Mouse (Mus musculus): ENCODE measurements around the gene Gm21915.

Gm21915 gene

GRCm38 (mm10) chr9:40671323-40671930 is 1.0 kb downstream of the Gm21915 start:
- no peak for DNase-seq

GRCm38 (mm10) chr9:40675203-40675958 is 5.0 kb downstream of the Gm21915 start:
- DNase-seq, result peak; percentile 74

GRCm38 (mm10) chr9:40678653-40679052 is 8.2 kb downstream of the Gm21915 start:
- DNase-seq, result no peak

- DNase-seq, result peak; percentile 62
Measured at GRCm38 (mm10) chr9:40685801-40686420, 15.5 kb downstream of the Gm21915 start, which contains the start of gene Clmp. Clmp (plus strand) TSS chr9:40685962.

- peak; percentile 59 for DNase-seq
Measured at GRCm38 (mm10) chr9:40686421-40686899, 16.0 kb downstream of the Gm21915 start.

GRCm38 (mm10) chr9:40687053-40687452 is 16.6 kb downstream of the Gm21915 start:
- DNase-seq, result no peak

- no peak for DNase-seq
Measured at GRCm38 (mm10) chr9:40687553-40687952, 17.1 kb downstream of the Gm21915 start.

- DNase-seq, result no peak
Measured at GRCm38 (mm10) chr9:40690511-40690910, 20.1 kb downstream of the Gm21915 start.

- DNase-seq, result no peak
Measured at GRCm38 (mm10) chr9:40693026-40693425, 22.6 kb downstream of the Gm21915 start.

- DNase-seq, result peak; percentile 58
Measured at GRCm38 (mm10) chr9:40693768-40694167, 23.4 kb downstream of the Gm21915 start.

GRCm38 (mm10) chr9:40694284-40694683 is 23.9 kb downstream of the Gm21915 start:
- DNase-seq, result no peak

- DNase-seq, result no peak
Measured at GRCm38 (mm10) chr9:40696086-40696485, 25.7 kb downstream of the Gm21915 start.

- DNase-seq, result no peak
Measured at GRCm38 (mm10) chr9:40699194-40699593, 28.8 kb downstream of the Gm21915 start.

- no peak for DNase-seq
Measured at GRCm38 (mm10) chr9:40700253-40700652, 29.8 kb downstream of the Gm21915 start.

GRCm38 (mm10) chr9:40704364-40705276 is 34.2 kb downstream of the Gm21915 start:
- DNase-seq, result no peak

- DNase-seq, result peak; percentile 42
Measured at GRCm38 (mm10) chr9:40708448-40709140, 38.2 kb downstream of the Gm21915 start.

GRCm38 (mm10) chr9:40709141-40709537 is 38.7 kb downstream of the Gm21915 start:
- DNase-seq, result no peak

- DNase-seq, result no peak
Measured at GRCm38 (mm10) chr9:40709587-40709986, 39.2 kb downstream of the Gm21915 start.

- DNase-seq, result no peak
Measured at GRCm38 (mm10) chr9:40709991-40710390, 39.6 kb downstream of the Gm21915 start.

- no peak for DNase-seq
Measured at GRCm38 (mm10) chr9:40711654-40712053, 41.2 kb downstream of the Gm21915 start.

- peak; percentile 74 for DNase-seq
Measured at GRCm38 (mm10) chr9:40717182-40717874, 46.9 kb downstream of the Gm21915 start.

GRCm38 (mm10) chr9:40717875-40718185 is 47.4 kb downstream of the Gm21915 start:
- peak; percentile 37 for DNase-seq
